Mouse (Mus musculus) gastrocnemius, postnatal 4 days (tissue): ENCODE results near the gene Cend1. TPM values are rescaled to one million over a fixed set of nuclear protein-coding genes. Genes with fewer than 3 reads are reported as not detected.
"Not testable (repeated sequence)": the region's sequence is repeated elsewhere in the genome, so short reads cannot be mapped to it uniquely, and the experiment has no call there.

Experiments
- DNase-seq, 2 experiments: peaks; one replicate each; pipeline ENCODE4 v3.0.0; 2021 to 2022; ENCODE audit warnings: low spot score in 2 of 2, mixed read lengths in 2 of 2
- total RNA-seq, 2 experiments: library from RNA; stranded (reverse); gene quantifications; 2 replicates each; pipeline ENCODE4 v1.2.3; 2021

The Cend1 gene
- total RNA-seq, 2 experiments from 2014 or later: 0.34 to 0.49 TPM

DNA sequence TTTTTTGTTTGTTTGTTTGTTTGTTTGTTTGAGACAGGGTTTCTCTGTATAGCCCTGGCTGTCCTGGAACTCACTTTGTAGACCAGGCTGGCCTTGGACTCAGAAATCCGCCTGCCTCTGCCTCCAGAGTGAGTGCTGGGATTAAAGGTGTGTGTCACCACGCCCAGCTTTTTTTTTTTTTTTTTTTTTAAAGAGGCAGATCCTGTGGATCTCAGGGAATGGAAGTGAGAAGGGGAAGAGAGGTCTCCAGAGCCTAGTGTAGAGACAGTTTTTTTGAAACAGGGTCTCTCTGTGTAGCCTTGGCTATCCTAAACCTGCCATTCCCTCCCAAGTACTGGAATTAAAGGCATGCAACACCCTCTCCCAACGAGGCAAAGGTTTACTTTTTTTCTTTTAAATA, 17.1 kb upstream of the Cend1 start:
- DNase-seq: not testable (repeated sequence)

DNA sequence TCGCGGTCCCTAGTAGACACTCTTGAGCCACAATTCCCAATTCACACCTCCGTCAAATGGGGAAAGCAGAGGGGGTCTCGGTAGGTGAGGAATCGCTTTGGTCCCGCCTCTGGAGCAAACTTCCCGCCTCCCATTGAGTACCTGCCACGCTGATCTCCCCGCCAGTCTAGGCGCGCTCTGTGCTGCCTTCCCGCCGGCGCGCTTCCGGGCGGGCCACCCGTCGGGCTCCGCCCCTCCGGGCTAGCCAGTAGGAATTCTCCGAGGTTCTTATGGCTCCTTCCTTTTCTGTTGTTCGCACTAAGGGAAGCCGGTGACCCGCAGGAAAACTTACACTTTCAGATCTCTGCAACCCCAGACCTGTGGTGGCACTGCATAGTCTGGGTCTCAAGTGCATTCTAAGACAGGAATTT, 14.5 kb upstream of the Cend1 start, which contains the start of gene Pidd1:
Gene Pidd1 (minus strand): TSS at position 198 of the 410 bp plus-strand sequence.
- DNase-seq: peak; percentile 35 to 69

DNA sequence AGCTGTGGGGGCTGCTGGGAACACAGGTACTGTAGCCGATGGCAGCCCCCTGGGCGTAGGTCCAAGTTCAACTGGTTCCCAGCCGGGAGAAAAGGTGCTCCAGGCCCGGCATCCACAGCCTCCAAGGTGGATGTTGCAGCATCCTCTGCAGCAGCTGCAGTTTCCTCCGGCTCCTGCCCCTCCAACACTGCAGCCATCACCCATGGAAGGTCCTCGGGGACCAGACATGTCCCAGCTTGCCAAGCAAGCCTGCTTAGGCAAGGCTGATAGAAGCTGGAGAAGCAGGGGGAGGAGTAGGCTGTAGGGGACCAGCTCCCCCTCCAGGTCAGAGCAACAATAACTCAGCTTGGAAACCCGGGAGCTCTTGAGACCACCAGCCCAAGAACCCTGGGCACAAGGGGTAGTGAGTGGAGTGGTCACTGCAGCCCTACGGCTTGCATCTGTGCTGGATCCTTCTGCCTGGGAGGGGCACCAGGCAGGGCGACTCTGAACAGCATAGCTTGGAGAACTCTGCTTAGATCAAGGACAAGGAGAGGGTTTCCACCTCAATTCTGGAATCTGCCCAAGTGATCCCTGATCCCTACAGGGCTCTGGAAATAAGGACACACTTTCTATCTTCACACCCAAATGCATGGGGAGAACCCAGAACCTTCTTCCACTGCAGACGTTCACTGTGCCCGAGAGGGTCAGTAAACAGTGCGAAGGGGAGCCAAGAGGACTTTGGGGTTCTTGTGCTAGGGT, 14.0 kb upstream of the Cend1 start:
- DNase-seq: peak; percentile 16 to 21

DNA sequence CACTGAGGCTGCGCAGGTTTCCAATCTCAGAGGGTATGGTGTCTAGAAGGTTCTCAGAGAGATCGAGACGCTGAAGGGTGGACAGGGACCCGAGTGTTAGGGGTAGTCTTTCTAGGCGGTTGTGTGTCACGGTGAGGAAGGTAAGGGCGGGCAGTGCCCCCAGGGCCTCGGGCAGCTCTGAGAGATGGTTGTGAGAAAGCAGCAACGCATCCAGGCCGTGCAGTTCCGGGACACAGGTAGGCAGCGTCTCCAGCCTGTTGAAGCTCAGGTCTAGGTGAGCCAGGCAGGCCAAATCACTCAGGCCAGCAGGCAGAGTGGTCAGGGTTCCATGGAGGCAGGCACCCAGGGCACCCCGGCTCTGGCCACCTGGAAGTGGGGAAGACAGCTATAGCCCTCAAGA, 12.9 kb upstream of the Cend1 start:
- DNase-seq: no peak

DNA sequence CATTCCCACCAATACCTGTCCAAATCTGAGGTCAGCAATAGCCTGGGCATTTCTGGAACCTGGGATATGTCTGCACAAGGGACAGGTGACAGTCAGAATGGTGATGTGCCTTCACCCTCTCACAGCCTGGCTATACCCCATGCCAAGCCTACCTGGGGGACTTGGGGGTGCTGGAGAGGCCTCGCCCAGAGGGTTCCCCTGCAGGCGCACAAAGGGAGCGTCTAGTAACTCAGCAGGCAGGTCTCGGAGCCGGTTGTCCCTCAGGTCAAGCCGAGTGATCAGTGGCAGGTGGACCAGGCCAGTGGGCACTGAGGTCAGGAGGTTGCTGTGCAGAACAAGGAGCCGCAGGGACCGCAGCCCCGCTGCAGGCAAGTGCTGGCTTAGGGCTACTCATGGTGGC, 12.2 kb upstream of the Cend1 start:
- no peak for DNase-seq

DNA sequence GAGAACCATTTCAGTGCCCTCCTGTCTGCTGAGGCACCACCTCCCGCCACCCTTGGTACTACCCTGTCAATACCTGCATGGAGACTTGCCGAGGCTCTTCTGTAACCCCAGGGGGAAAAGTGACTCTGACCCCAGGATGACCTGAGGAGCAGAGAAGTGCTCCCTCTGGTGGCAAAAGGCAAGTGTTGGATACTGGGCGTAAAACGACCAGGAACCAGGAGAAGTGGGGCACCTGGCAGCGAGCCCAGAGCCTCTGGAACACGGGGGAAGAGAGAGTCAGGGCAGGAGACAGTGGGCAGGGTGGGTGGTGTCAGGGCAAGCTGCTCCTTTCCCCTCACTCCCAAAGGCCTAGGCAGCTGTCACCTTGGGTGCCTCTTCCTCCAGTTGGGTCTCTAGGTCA, 11.3 kb upstream of the Cend1 start:
- peak; percentile 25 to 66 for DNase-seq

DNA sequence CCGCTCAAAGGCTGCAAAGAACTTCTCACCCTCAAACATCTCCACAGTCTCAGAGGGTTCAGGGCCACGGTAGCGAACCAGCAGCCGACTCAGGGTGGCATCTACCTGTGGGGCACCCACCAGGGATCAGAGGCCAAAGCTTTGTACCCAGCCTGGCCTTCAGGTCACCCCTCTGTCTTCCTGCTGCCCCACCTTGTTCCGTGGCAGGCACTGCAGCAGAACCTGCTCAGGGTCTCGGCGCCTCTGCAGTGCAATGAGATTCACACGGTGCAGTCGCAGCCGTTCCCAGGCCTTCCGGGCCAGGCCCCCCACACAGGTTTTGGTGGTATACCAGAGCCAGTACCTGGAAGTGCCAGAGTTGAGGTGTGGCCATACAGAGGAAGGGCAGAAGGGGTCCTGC, 10.5 kb upstream of the Cend1 start:
- DNase-seq: peak in 1 of 2 experiments; percentile 14

DNA sequence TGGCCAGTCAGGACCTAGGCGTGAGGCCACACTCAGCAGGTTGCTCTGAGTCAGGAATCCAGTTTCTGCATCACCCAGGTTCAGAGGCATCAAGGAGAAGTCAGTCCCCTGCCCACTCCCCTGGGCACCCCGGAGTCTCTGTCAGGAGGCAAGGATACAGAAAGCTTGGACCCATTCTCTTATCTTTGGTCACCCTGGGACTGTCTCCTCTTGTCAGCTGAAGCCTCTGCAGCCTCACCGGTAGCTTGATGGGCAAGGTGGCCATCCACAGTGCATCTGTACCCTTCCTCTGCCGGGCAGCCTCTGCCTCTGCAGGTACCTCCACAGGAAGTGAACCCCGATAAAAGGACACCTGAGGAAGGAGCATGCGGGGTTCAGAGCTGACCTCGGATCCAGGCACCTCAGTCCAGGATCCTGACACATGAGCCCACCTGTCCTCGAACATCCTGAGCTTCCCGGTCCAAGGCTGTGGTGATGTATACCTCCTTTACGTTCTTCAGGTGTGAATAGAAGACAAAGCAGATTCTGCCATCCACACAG, 9.9 kb upstream of the Cend1 start:
- no peak for DNase-seq

DNA sequence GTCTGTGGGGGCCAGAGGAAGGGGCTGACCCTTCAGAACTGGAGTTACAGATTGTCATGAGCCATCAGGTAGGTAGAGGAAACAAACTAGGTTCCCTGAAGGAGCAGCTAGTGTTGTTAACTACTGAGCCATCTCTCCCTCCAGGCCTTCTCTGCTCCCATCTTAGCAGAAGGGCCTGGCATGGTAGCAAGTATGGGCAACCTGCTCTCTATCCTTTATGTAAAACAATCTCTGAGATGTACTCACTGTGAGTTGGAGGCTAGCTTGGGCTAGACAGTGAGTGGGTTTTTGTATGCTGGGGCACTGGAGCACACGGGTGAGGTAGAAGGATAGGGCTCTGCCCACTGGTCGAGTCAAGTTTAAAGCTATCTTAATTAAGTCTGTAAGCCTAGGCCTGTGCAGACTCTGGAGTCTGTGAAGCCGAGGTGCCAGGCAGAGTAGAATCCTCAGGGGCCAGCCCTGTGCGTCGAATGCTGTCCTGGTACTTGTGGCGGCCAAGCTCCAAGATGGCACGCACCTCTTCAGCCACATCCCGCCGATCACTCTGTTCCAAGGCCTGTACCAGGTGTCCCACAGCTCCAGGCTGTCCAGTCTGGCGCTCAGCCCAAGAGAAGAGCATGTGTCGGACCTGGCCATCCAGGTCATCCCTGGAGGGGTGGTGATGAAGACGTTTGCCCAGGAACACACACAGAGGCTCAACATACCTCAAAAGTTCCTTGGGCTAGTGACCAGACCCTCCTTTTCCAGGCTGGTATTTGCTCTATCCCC, 9.1 kb upstream of the Cend1 start:
- peak in 1 of 2 experiments; percentile 15 for DNase-seq

DNA sequence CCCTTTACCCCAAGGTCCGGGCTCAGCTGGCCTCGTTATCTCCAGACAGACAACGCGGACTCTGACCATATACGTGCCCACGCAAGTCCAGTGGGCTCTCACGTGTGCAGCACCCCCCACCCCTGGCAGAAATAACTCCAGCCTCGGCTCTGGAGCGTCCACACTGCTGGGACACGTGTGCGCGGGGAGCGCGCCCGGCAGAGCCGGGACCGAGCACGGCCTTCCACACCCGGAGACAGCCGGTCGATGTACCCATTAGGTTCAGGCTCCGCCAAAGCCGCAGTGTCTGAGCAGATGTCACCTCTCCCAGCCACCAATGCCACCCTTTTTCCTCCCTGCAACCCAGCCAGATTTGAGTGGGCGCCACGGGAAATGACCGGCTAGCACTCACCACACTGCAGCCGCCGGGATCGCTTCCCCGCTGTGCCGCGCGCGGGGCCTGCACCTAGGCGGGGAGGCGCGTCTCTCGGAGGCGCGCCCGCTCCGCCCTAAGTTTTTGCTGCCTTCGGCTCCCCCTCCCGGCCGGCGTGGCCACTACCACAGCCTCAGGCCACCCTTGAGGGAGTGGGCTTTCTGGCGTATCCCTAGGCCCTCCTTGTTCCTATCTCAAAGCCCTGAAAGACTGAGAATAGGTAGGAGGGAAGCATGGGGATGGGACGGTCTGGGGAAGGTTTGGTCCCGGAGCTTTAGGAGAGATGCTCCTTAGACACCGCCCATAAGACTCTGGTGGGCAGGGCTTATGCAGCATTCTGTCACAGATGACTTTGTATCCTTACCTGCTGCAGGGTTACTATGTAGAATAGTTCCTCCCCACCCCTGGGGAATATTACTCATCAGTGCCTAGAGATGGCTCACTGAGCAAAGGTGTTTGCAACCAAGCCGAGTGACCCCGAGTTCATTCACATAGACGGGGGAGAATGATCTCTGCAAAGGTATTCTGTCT, 8.2 kb upstream of the Cend1 start, which contains the start of gene Slc25a22:
Gene Slc25a22 (minus strand): TSS at position 715 of the 943 bp plus-strand sequence.
- DNase-seq: peak; percentile 62 to 84

DNA sequence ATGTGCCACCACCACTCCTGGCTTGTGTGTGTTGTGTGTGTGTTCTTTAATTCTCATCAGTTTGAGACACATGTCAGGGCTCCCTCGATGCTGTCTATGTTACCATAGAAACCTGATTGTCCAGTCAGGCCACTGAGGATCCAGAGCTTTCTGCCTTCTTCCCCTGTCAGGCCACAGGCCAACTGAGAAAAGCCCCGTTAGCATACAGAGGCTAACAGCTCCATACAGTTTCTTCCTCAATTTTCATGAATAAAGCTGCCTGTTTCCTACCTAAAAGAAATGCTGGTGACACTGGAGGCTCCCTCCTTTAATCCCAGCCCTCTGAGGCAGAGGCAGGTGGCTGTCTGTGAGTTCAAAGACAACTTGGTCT, 7.2 kb upstream of the Cend1 start:
- no peak for DNase-seq

DNA sequence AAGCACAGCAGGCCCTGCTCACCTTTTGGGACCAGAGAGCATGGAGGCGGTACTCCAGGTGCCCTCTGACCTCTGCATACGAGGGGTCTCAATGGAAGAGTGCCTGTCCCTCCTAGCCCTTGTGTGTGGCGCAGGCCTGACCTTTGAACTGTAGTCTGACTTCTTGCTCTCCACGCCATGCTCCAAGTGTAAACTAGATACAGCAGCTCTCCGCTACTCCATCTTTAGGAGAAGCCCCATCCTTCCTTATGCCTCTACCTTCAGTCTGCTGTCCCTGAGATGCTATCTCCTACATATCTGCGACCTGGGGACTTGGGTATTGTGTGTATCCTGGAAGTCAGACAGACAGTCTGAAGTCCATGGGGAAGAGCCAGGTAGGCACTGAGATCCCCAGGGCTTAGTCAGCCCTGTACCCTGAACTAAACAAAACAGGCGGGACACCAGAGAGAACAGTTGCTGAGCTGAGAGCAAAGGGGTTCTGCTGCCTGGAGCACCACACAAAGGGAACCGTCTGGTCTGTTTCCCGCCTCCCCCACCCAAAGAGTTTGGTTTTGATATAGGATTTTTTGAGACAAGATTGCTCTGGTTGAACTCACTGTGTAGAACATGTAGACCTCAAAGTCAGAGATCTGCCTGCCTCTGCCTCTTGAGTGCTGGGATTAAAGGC, 6.7 kb upstream of the Cend1 start:
- no peak for DNase-seq

DNA sequence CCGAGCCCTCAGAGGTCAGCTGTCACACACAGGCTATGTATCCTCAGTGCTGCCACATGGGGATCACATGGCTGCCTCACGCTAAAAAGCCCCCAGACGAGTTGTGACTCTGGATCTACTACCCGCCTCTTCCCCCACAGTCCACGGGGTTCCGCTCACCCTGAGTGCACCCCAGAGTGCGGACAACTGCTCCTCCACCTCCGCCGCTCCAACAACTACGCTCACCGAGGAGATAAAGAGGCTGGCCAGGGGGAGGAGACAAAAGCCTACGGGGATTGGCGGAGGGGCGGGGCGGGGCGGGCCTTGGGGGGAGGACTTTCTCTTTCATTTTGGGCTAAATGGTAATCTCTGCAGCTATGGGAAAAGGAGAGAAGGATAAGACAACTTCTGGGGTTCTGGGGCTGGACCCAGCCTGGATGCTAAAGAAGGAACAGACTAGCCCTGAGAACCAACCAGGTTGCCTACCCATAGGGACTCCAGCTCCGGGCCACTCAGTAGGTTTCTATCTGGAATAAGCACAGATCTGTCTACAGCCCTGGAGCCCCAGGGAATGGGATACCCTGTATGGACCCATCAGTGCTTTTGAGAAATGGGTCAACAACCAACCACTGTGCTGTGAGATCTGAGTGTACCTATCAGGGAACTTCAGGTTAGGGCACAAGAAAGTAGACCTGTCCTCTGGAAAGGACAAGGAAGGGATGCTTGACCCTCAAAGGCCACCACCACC, 6.0 kb upstream of the Cend1 start:
- DNase-seq: peak in 1 of 2 experiments; percentile 46

DNA sequence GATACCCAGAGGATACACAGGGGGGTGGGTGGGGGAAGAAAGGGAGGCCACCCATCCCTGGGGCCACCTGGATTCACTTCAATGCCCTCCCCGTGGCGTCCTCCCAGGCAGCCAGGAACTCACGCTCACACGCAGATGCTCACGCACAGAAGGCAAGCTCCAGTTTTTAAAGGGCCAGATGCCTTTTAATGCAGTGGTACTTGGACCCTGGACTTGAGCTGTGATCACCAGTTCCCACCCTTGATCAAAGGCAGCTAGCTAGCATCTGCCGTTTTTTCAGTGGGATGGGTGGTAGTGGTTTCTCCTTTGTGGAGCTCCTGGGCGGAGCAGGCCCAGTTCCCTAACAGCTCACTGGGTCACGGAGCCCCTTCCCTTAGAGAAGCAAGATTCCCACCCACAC, 5.2 kb upstream of the Cend1 start:
- DNase-seq: no peak

DNA sequence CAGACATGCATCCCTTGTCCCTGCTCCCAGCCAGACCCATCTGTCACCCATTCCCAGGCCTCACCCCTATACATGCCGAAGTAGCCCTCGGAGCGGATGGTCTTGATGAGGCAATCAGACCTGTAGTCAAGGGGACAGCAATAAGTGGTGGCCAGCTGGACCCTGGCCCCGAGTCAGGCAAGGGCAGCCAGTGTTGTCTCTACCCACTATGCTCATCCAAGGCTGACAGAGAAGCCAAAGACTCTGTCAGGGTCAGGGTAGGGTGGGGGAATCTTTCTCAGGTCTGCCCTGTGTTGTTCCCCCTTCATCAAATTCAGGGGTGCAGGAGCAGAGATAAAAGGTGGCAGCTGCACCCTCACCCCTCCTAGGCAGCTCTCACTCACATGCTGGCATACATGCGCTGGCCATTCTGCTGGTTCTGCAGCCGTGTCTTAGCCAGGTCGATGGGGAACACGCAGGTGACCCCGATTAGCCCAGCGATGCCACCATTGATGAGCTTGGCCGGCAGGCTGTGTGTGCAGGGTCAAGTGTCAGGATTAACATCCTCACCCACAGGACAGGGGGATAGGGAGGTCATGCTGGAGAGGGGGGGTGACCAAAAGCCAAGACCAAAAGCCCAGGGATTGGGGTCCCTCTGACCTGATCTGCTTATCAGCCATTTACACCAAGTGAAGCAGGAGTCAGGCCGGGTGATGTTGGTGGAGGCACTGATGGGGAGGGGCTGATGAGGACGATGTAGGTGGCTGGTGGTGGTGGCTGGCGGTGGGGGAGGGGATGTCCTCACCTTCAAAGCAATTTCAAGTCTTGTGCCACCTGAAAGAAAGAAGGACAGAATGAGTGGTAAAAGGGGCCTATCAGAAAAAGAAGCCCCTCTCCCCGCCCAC, 4.5 kb upstream of the Cend1 start:
- DNase-seq: no peak

DNA sequence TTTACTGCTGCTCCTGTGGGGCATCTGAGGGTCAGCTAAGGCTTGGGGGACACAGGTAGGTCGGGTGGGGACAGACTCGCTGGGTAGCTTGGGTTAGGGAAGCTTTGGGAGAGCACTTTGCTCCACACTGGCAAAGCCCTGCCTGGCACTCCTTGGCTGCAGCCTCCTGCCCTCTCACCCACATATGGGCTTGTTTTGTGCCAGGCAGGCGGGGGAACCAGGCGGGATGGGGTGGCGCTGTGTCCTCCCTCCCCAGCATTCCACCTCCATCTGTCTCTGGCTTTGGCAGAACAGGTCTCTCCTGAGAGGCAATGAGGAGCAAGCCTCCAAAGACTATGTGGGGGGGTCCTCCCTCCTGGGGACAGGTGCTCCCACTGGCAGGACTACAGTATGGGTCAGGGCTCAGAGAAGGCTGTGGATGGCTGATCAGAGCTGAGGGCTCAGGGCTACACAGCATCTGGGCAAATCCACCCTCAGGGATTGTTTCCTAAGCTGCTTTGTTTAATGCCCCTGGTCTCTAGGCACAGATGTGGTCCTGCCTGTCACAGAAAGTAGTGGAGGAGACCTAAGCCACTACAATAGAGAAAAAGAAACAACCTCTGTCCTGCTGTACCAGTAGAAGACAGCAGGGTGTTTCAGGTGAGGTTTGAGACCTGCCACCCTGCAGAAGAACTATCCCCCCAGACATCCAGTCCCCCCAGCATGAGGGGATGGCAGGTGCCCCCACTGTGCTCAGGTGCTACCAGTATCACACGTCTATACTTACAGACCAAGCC, 3.6 kb upstream of the Cend1 start:
- DNase-seq: peak in 1 of 2 experiments; percentile 34

DNA sequence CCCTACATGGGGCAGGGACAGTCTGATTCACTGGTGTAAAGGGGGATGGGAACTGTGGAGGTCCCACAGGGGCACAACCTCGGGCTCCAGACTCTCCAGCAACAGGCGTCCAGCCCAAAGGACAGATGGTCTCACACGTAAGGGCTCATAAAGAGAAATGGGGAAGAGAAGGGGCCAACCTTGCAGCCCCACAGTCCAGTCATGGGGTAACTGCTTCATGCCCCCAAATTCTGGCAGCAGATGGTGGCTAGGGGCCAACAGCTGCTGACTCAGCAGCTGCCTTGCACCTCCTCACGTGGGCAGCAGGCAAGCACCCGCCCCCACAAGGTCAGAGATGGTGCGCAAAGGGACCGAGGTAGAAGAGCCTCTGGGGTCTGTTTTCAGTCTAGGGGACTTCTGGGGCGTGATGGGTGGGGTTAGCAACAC, 2.9 kb upstream of the Cend1 start:
- no peak for DNase-seq
